Mouse (Mus musculus): Measurements from ENCODE around the gene Hoxb8.

GRCm38 (mm10) chr11:96285771-96286738 is 4.3 kb downstream of the Hoxb8 start, which contains the start of gene Hoxb7:
- TF ChIP-seq CTCF (conservative IDR thresholded peaks at IDR 0.05; ENCODE audit: low read length) (no peak), POU5F1 (IDR thresholded peaks at IDR 0.05; ENCODE audit: borderline replicate concordance, low read length) (no peak)
